Mouse (Mus musculus): ENCODE measurements around the gene Pnpla1.

DNA sequence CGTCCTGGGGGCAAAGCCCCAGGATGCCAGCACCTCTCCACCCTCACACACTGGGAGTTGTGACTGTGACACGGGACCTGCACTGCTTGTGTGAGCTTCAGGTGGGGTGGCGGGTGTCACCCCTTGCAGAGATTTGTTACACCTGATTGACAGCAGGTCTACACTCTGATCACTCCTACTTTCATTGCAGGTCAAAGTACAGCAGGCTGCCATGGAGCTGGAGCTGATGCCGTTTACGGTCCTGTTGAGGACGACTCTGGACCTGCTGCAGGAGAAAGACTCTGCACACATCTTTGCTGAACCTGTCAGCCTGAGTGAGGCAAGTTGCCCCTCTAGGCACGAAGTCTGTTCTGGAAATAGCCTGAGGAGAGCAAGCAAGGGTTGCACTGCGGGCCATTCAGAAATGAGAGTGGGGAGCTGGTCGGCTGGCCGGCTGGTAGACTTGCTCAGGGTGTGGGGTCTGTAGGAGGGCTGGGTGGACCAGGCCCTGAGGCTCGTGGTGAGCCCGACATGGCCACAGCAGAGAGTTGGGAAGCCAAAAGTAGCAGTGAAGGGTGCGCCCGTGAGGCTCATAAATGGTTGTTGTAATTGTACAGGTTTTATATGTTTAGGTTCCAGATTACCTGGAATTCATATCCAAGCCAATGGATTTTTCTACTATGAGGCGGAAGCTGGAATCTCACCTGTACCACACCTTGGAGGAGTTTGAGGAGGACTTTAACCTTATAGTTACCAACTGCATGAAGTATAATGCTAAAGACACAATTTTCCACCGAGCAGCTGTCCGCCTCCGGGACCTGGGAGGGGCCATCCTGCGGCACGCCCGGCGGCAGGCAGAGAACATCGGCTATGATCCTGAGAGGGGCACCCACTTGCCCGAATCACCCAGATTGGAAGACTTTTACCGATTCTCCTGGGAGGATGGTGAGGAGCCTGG, 41.1 kb upstream of the Pnpla1 start:
- TF ChIP-seq CTCF (IDR thresholded peaks at IDR 0.05; ENCODE audit: control insufficient read depth, insufficient read depth, insufficient read length): no peak
- TF ChIP-seq CEBPB (IDR thresholded peaks at IDR 0.05; ENCODE audit: low read depth): no peak
- TF ChIP-seq MYOD1 (IDR thresholded peaks at IDR 0.05; ENCODE audit: control insufficient read depth, insufficient read length, low read depth): no peak
- no peak for TF ChIP-seq MYOG (IDR thresholded peaks at IDR 0.05; ENCODE audit: control insufficient read depth, extremely low read depth, insufficient read length)
- TF ChIP-seq USF1 (IDR thresholded peaks at IDR 0.05; ENCODE audit: low read depth): no peak
